Mouse (Mus musculus): ENCODE data around the gene Preb.

- TF ChIP-seq CTCF (IDR thresholded peaks at IDR 0.05; ENCODE audit: low read depth): no peak
- no peak for TF ChIP-seq EP300 (IDR thresholded peaks at IDR 0.05; ENCODE audit: low read depth)
Measured at GRCm38 (mm10) chr5:30916841-30917240, 43.3 kb downstream of the Preb start.
